Mouse (Mus musculus) G1E (cell line): Measurements from ENCODE around the gene Bex2.

ENCODE experiments used
- CTCF ChIP-seq: IDR thresholded peaks from 2 replicates; pipeline ENCODE4 v1.5.1; 2012; ENCODE audit warnings: low read depth, low read length, inconsistent platforms, mixed read lengths
- GATA2 ChIP-seq: IDR thresholded peaks from 2 replicates; pipeline ENCODE4 v1.6.1; 2012; ENCODE audit warnings: low read depth, low read length, inconsistent platforms, borderline replicate concordance

GRCm38 (mm10) chrX:136104724-136105088, 36.7 kb upstream of the Bex2 start:
- TF ChIP-seq GATA2 (no peak), CTCF (no peak)
